Mouse (Mus musculus) forebrain, embryonic 11.5 days (tissue): ENCODE results near the gene Pou6f1. TPM values are rescaled to one million over a fixed set of nuclear protein-coding genes. Genes with fewer than 3 reads are reported as not detected.
"Not testable (repeated sequence)": the region's sequence is repeated elsewhere in the genome, so short reads cannot be mapped to it uniquely, and the experiment has no call there.

Source experiments
- ATAC-seq: fragments of 200-750 bp; cut with Nextera tagmentation; replicated peaks from 2 replicates; pipeline ENCODE4 v1.8.0; 2017; ENCODE audit warnings: moderate TSS enrichment; ENCODE audit not compliant: low FRiP score
- DNase-seq: peaks from one replicate; pipeline ENCODE4 v3.0.0-alpha.2; 2017; ENCODE audit warnings: low spot score
- H3K27ac ChIP-seq: fragments of 300-500 bp; sonication (generic); 2 replicates; pipeline ENCODE4 v1.5.1; 2014; ENCODE audit warnings: low read depth, low read length
- H3K27me3 ChIP-seq: fragments of 300-500 bp; sonication (generic); 2 replicates; pipeline ENCODE4 v1.6.1; 2014; ENCODE audit warnings: mild to moderate bottlenecking, low read length, mixed read lengths; ENCODE audit not compliant: control insufficient read depth, insufficient read depth
- H3K36me3 ChIP-seq: fragments of 300-500 bp; sonication (generic); 2 replicates; pipeline ENCODE4 v1.6.1; 2014; ENCODE audit warnings: mild to moderate bottlenecking, low read length, moderate library complexity, mixed read lengths; ENCODE audit not compliant: control insufficient read depth, insufficient read depth
- H3K4me1 ChIP-seq: fragments of 300-500 bp; sonication (generic); replicated peaks from 2 replicates; pipeline ENCODE4 v1.6.1; 2014; ENCODE audit warnings: low read length, mixed read lengths; ENCODE audit not compliant: control insufficient read depth, insufficient read depth
- H3K4me2 ChIP-seq: fragments of 300-500 bp; sonication (generic); 2 replicates; pipeline ENCODE4 v1.6.1; 2014; ENCODE audit warnings: low read depth, mild to moderate bottlenecking, low read length, moderate library complexity, mixed read lengths; ENCODE audit not compliant: severe bottlenecking
- H3K4me3 ChIP-seq: fragments of 300-500 bp; sonication (generic); 2 replicates; pipeline ENCODE4 v1.5.1; 2014; ENCODE audit warnings: low read depth, low read length
- H3K9ac ChIP-seq: fragments of 300-500 bp; sonication (generic); 2 replicates; pipeline ENCODE4 v1.6.1; 2014; ENCODE audit warnings: low read length
- H3K9me3 ChIP-seq: fragments of 300-500 bp; sonication (generic); 2 replicates; pipeline ENCODE4 v1.6.1; 2016; ENCODE audit warnings: low read length, mixed read lengths; ENCODE audit not compliant: control insufficient read depth
- WGBS: fragments of 180-500 bp; shearing (Covaris S2); extraction: QIAGEN DNeasy Blood & Tissue Kit; methylation state at CpG from one replicate; pipeline ENCODE4 v1.1.7; 2014; 5-methylcytosine and 5-hydroxymethylcytosine counted together
- polyA plus RNA-seq: library from polyadenylated mRNA; unstranded; fragments of >200 nt; fragmentation: Nextera tagmentation; extraction: Ambion mirVana; gene quantifications from 2 replicates; pipeline ENCODE4 v1.2.1, GENCODE M21; 2014

Pou6f1 gene
- polyA plus RNA-seq, 1 experiment from 2014 or later, result 15.6 TPM

DNA sequence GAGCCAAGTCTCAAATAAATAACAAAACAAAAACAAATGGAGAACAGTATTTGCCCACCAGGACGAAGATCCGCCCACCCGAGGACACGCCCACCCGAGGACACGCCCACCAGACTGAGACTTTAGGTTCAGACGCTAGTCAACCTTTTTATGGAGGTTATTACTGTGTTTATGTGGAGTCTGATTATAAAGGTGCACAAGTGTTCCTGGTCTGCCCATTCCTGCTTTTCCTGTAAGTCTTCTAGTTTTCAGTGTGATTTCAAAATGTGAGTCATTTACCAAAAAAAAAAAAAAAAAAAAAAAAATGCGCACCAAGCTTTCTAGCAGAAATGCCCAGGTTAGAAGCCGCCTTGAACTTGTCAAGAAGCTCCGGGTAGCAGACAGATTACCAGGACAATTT is 27.5 kb upstream of the Pou6f1 start:
- WGBS, result 14% methylated on average over 10 of the region's 10 CpGs
- DNase-seq, result no peak
- Histone ChIP-seq H3K4me2 (no peak overlapping the region), H3K9ac (no peak overlapping the region), H3K4me1 (peaks cover 5% of the 10 kb centered on the region; the same call in 1 of the 2 replicates), H3K36me3 (no peaks in the 10 kb centered on the region), H3K4me3 (no peak overlapping the region), H3K9me3 (no peaks in the 10 kb centered on the region), H3K27me3 (no peaks in the 10 kb centered on the region; the same call in 1 of the 2 replicates), H3K27ac (no peak overlapping the region)
- ATAC-seq, result no peak

DNA sequence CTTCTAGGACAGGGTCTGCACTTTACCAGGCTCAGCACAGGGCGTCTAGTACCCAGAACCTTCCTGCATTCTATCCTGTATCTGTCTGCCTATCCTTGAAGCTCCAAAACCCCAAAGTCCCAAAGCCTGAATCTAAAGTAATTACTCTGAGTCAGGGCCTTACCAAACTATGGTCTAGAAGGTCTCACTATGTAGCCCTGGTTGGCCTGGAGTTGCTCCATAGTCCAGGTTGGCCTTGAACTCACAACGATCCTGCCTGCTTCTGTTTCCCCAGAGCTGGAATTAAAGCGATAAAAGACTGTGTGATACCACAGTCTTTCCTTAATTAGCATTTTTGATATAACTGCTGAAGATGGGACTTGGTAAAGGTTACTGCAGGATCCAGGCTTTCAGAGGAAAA is 24.7 kb upstream of the Pou6f1 start:
- Histone ChIP-seq H3K4me3 (no peak overlapping the region), H3K4me2 (no peak overlapping the region), H3K27ac (no peak overlapping the region), H3K9me3 (no peaks in the 10 kb centered on the region), H3K27me3 (no peaks in the 10 kb centered on the region; the same call in 1 of the 2 replicates), H3K4me1 (peaks cover 5% of the 10 kb centered on the region; the same call in 1 of the 2 replicates), H3K36me3 (no peaks in the 10 kb centered on the region), H3K9ac (no peak overlapping the region)
- DNase-seq (no peak), ATAC-seq (no peak)
- 87% methylated on average over 3 of the region's 3 CpGs for WGBS

- DNase-seq (no peak), ATAC-seq (no peak)
- Histone ChIP-seq H3K4me1 (peaks cover 5% of the 10 kb centered on the region; the same call in 1 of the 2 replicates), H3K9ac (no peak overlapping the region), H3K36me3 (0 out of 2 replicates have a peak, but pooled peaks cover 5% of the 10 kb centered on the region), H3K27ac (no peak overlapping the region), H3K27me3 (no peaks in the 10 kb centered on the region; the same call in 1 of the 2 replicates), H3K4me2 (no peak overlapping the region), H3K4me3 (no peak overlapping the region), H3K9me3 (no peaks in the 10 kb centered on the region)
- 89% methylated on average over 9 of the region's 9 CpGs for WGBS
These were observed 24.0 kb upstream of the Pou6f1 start for GRCm38 (mm10) chr15:100623754-100624153.

GRCm38 (mm10) chr15:100622164-100622563 is 22.4 kb upstream of the Pou6f1 start:
- Histone ChIP-seq H3K4me1 (no peaks in the 10 kb centered on the region), H3K27me3 (no peaks in the 10 kb centered on the region), H3K9me3 (no peaks in the 10 kb centered on the region), H3K4me2 (no peak overlapping the region), H3K36me3 (0 out of 2 replicates have a peak, but pooled peaks cover 8% of the 10 kb centered on the region), H3K27ac (no peak overlapping the region), H3K9ac (no peak overlapping the region), H3K4me3 (no peak overlapping the region)
- no peak for DNase-seq
- 89% methylated on average over 7 of the region's 7 CpGs for WGBS
- ATAC-seq, result no peak

- H3K9me3 ChIP-seq, H3K4me1 ChIP-seq, H3K4me3 ChIP-seq, H3K9ac ChIP-seq, H3K27me3 ChIP-seq, DNase-seq, ATAC-seq, H3K4me2 ChIP-seq, H3K27ac ChIP-seq, H3K36me3 ChIP-seq: not testable (repeated sequence)
- WGBS, result 79% methylated on average over 9 of the region's 9 CpGs
These were observed 21.9 kb upstream of the Pou6f1 start for GRCm38 (mm10) chr15:100621671-100622070.

- DNase-seq, result no peak
- no peaks in the 10 kb centered on the region for H3K27me3 ChIP-seq
- 0 out of 2 replicates have a peak, but pooled peaks cover 8% of the 10 kb centered on the region for H3K36me3 ChIP-seq
- no peak overlapping the region for H3K9ac ChIP-seq
- H3K4me3 ChIP-seq, result no peak overlapping the region
- no peak overlapping the region for H3K27ac ChIP-seq
- ATAC-seq, result no peak
- H3K4me1 ChIP-seq, result peaks cover 5% of the 10 kb centered on the region; the same call in 1 of the 2 replicates
- WGBS, result 89% methylated on average over 7 of the region's 7 CpGs
- H3K9me3 ChIP-seq, result no peaks in the 10 kb centered on the region
- no peak overlapping the region for H3K4me2 ChIP-seq
These were observed 19.4 kb upstream of the Pou6f1 start for GRCm38 (mm10) chr15:100619200-100619599.

DNA sequence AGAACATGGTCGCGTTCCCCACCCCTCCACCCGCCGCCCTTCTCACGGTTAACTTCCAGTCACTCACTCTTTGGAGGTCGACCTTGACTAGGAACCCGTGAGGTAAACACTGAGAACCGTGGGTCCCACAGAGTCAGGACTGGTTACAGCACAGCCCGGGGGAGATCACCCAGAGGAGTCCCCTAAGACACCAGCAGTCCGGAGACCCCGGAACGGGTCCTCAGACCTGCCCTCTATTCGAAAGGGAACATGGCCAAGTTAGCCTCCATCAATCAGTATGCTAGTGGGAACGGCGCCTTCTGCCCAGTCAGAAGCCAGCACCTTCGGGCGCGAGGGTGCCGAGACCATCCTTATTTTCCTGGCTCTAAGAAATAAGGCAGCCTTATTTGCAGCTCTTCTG is 16.4 kb upstream of the Pou6f1 start:
- H3K36me3 ChIP-seq, result 0 out of 2 replicates have a peak, but pooled peaks cover 8% of the 10 kb centered on the region
- peaks cover 7% of the 10 kb centered on the region; the same call in 1 of the 2 replicates for H3K4me1 ChIP-seq
- ATAC-seq (peak; percentile 5; the same call in 1 of the 2 replicates), DNase-seq (no peak)
- WGBS, result 2% methylated on average over 19 of the region's 19 CpGs
- H3K27ac ChIP-seq, result peak overlapping the region; percentile 94; the same call in 1 of the 2 replicates
- H3K9ac ChIP-seq, result peak overlapping the region; percentile 87
- H3K4me2 ChIP-seq, result peak overlapping the region; percentile 83
- no peaks in the 10 kb centered on the region for H3K9me3 ChIP-seq
- H3K27me3 ChIP-seq, result no peaks in the 10 kb centered on the region
- peak overlapping the region; percentile 90 for H3K4me3 ChIP-seq

DNA sequence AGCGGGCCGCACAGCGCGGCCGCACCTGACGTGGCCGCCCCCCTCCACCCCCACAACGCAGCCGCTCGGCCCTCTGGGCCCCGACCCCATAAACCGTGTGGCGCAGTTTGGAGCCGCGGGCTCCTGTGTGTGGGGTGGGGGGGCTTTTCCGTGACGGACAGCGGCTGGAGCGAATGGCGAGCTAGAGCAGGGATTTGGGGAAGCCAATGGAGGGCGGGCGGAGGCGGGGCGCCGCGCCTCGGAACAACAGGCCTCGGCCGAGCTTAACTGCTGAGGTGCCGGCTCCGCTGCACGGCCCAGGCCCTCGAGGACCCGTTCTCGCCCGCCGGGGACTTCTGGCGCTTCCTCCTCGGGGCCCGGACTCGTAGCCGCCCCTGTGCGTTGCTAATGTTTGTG is 16.0 kb upstream of the Pou6f1 start:
- no peaks in the 10 kb centered on the region for H3K9me3 ChIP-seq
- peak; percentile 94 for DNase-seq
- peak overlapping the region; percentile 90 for H3K4me3 ChIP-seq
- under 1% methylated on average over 31 of the region's 43 CpGs for WGBS
- peak overlapping the region; percentile 87 for H3K9ac ChIP-seq
- peak overlapping the region; percentile 83 for H3K4me2 ChIP-seq
- peaks cover 7% of the 10 kb centered on the region; the same call in 1 of the 2 replicates for H3K4me1 ChIP-seq
- ATAC-seq, result peak; percentile 78
- H3K27ac ChIP-seq, result peak overlapping the region; percentile 94
- H3K27me3 ChIP-seq, result no peaks in the 10 kb centered on the region
- H3K36me3 ChIP-seq, result 0 out of 2 replicates have a peak, but pooled peaks cover 8% of the 10 kb centered on the region
